Mouse (Mus musculus) midbrain, embryonic 12.5 days (tissue): ENCODE results near the gene Pde2a. TPM values are rescaled to one million over a fixed set of nuclear protein-coding genes. Genes with fewer than 3 reads are reported as not detected.
A peak's percentile ranks its signal among the peaks of the same experiment; 100 is the strongest.

ENCODE experiments used
- ATAC-seq: fragments of 200-750 bp; cut with Nextera tagmentation; 2 replicates; pipeline ENCODE4 v1.8.0; 2017; ENCODE audit warnings: low read depth, moderate TSS enrichment, moderate library complexity; ENCODE audit not compliant: low FRiP score
- H3K27ac ChIP-seq: fragments of 300-500 bp; sonication (generic); replicated peaks from 2 replicates; pipeline ENCODE4 v1.5.1; 2016; ENCODE audit warnings: mild to moderate bottlenecking
- H3K27me3 ChIP-seq: fragments of 300-500 bp; sonication (generic); 2 replicates; pipeline ENCODE4 v1.6.1; 2016; ENCODE audit warnings: mild to moderate bottlenecking
- H3K36me3 ChIP-seq: fragments of 300-500 bp; sonication (generic); 2 replicates; pipeline ENCODE4 v1.6.1; 2016
- H3K4me1 ChIP-seq: fragments of 300-500 bp; sonication (generic); 2 replicates; pipeline ENCODE4 v1.6.1; 2016
- H3K4me2 ChIP-seq: fragments of 300-500 bp; sonication (generic); replicated peaks from 2 replicates; pipeline ENCODE4 v1.6.1; 2016; ENCODE audit warnings: mild to moderate bottlenecking, moderate library complexity
- H3K4me3 ChIP-seq: fragments of 300-500 bp; sonication (generic); 2 replicates; pipeline ENCODE4 v1.5.1; 2016; ENCODE audit warnings: mild to moderate bottlenecking
- H3K9ac ChIP-seq: fragments of 300-500 bp; sonication (generic); replicated peaks from 2 replicates; pipeline ENCODE4 v1.6.1; 2016; ENCODE audit warnings: mild to moderate bottlenecking, moderate library complexity
- H3K9me3 ChIP-seq: fragments of 300-500 bp; sonication (generic); 2 replicates; pipeline ENCODE4 v1.6.1; 2016; ENCODE audit warnings: mild to moderate bottlenecking
- WGBS: fragments of 180-500 bp; shearing (Covaris S2); methylation state at CpG from one replicate; pipeline ENCODE4 v1.1.7; 2016; 5-methylcytosine and 5-hydroxymethylcytosine counted together
- polyA plus RNA-seq: library from polyadenylated mRNA; unstranded; fragments of >200 nt; fragmentation: Nextera tagmentation; extraction: Ambion mirVana; gene quantifications from 2 replicates; pipeline ENCODE4 v1.2.1, GENCODE M21; 2016

The Pde2a gene
- polyA plus RNA-seq, 1 experiment from 2014 or later: 16.1 TPM

- WGBS: 22% methylated on average over 8 of the region's 8 CpGs
- 0 out of 2 replicates have a peak, but pooled peaks cover 3% of the 10 kb centered on the region for H3K9me3 ChIP-seq
- no peak overlapping the region for H3K9ac ChIP-seq
- peaks cover 44% of the 10 kb centered on the region for H3K27me3 ChIP-seq
- H3K27ac ChIP-seq: no peak overlapping the region
- peaks cover 6% of the 10 kb centered on the region for H3K4me1 ChIP-seq
- no peak overlapping the region for H3K4me2 ChIP-seq
- H3K4me3 ChIP-seq: no peak overlapping the region
- no peak for ATAC-seq
- no peaks in the 10 kb centered on the region for H3K36me3 ChIP-seq
These were observed 81.9 kb downstream of the Pde2a start for GRCm38 (mm10) chr7:101503351-101503750.

- no peak overlapping the region for H3K4me3 ChIP-seq
- H3K4me2 ChIP-seq: no peak overlapping the region
- WGBS: 37% methylated on average over 7 of the region's 7 CpGs
- H3K27me3 ChIP-seq: peaks cover 44% of the 10 kb centered on the region
- H3K9ac ChIP-seq: no peak overlapping the region
- 0 out of 2 replicates have a peak, but pooled peaks cover 3% of the 10 kb centered on the region for H3K9me3 ChIP-seq
- peaks cover 6% of the 10 kb centered on the region for H3K4me1 ChIP-seq
- no peak overlapping the region for H3K27ac ChIP-seq
- H3K36me3 ChIP-seq: no peaks in the 10 kb centered on the region
- ATAC-seq: no peak
These were observed 82.3 kb downstream of the Pde2a start for GRCm38 (mm10) chr7:101503803-101504202.

GRCm38 (mm10) chr7:101504507-101504906 lies 83.0 kb downstream of the Pde2a start:
- Histone ChIP-seq H3K4me3 (peak overlapping the region; percentile 27), H3K4me2 (peak overlapping the region; percentile 52), H3K36me3 (no peaks in the 10 kb centered on the region), H3K4me1 (peaks cover 6% of the 10 kb centered on the region), H3K27me3 (peaks cover 44% of the 10 kb centered on the region), H3K9me3 (0 out of 2 replicates have a peak, but pooled peaks cover 3% of the 10 kb centered on the region), H3K27ac (no peak overlapping the region), H3K9ac (0 out of 2 replicates have a peak overlapping the region, but pooled peaks have one; percentile 28)
- peak; percentile 38; the same call in 1 of the 2 replicates for ATAC-seq
- 7% methylated on average over 24 of the region's 24 CpGs for WGBS

GRCm38 (mm10) chr7:101509212-101509611 lies 87.7 kb downstream of the Pde2a start:
- Histone ChIP-seq H3K9me3 (no peaks in the 10 kb centered on the region), H3K9ac (no peak overlapping the region), H3K36me3 (no peaks in the 10 kb centered on the region), H3K4me1 (peaks cover 10% of the 10 kb centered on the region), H3K4me2 (no peak overlapping the region), H3K27ac (no peak overlapping the region), H3K4me3 (no peak overlapping the region), H3K27me3 (peaks cover 23% of the 10 kb centered on the region)
- WGBS: 51% methylated on average over 2 of the region's 2 CpGs
- no peak for ATAC-seq

GRCm38 (mm10) chr7:101513655-101514054 lies 92.2 kb downstream of the Pde2a start:
- no peak for ATAC-seq
- no peak overlapping the region for H3K4me2 ChIP-seq
- WGBS: 78% methylated on average over 7 of the region's 7 CpGs
- no peak overlapping the region for H3K9ac ChIP-seq
- H3K36me3 ChIP-seq: no peaks in the 10 kb centered on the region
- no peak overlapping the region for H3K4me3 ChIP-seq
- H3K27ac ChIP-seq: no peak overlapping the region
- no peaks in the 10 kb centered on the region for H3K27me3 ChIP-seq
- no peaks in the 10 kb centered on the region for H3K9me3 ChIP-seq
- 0 out of 2 replicates have a peak, but pooled peaks cover 5% of the 10 kb centered on the region for H3K4me1 ChIP-seq

GRCm38 (mm10) chr7:101514768-101515167 lies 93.3 kb downstream of the Pde2a start:
- Histone ChIP-seq H3K4me1 (0 out of 2 replicates have a peak, but pooled peaks cover 5% of the 10 kb centered on the region), H3K9me3 (no peaks in the 10 kb centered on the region), H3K27ac (no peak overlapping the region), H3K36me3 (no peaks in the 10 kb centered on the region), H3K27me3 (no peaks in the 10 kb centered on the region), H3K9ac (no peak overlapping the region), H3K4me3 (no peak overlapping the region), H3K4me2 (no peak overlapping the region)
- peak; percentile 65; the same call in 1 of the 2 replicates for ATAC-seq
- 75% methylated on average over 6 of the region's 6 CpGs for WGBS

GRCm38 (mm10) chr7:101515295-101515694 lies 93.8 kb downstream of the Pde2a start:
- 0 out of 2 replicates have a peak, but pooled peaks cover 5% of the 10 kb centered on the region for H3K4me1 ChIP-seq
- no peaks in the 10 kb centered on the region for H3K9me3 ChIP-seq
- 0 out of 2 replicates have a peak, but pooled peaks have one; percentile 16 for ATAC-seq
- H3K9ac ChIP-seq: no peak overlapping the region
- 0 out of 2 replicates have a peak, but pooled peaks cover 3% of the 10 kb centered on the region for H3K27me3 ChIP-seq
- no peak overlapping the region for H3K27ac ChIP-seq
- H3K36me3 ChIP-seq: no peaks in the 10 kb centered on the region
- 58% methylated on average over 6 of the region's 6 CpGs for WGBS
- no peak overlapping the region for H3K4me3 ChIP-seq
- H3K4me2 ChIP-seq: no peak overlapping the region

GRCm38 (mm10) chr7:101516460-101516859 lies 95.0 kb downstream of the Pde2a start:
- H3K9me3 ChIP-seq: no peaks in the 10 kb centered on the region
- no peak overlapping the region for H3K9ac ChIP-seq
- H3K4me2 ChIP-seq: no peak overlapping the region
- H3K27me3 ChIP-seq: 0 out of 2 replicates have a peak, but pooled peaks cover 3% of the 10 kb centered on the region
- no peak overlapping the region for H3K27ac ChIP-seq
- H3K36me3 ChIP-seq: no peaks in the 10 kb centered on the region
- H3K4me3 ChIP-seq: no peak overlapping the region
- 73% methylated on average over 6 of the region's 6 CpGs for WGBS
- H3K4me1 ChIP-seq: 0 out of 2 replicates have a peak, but pooled peaks cover 5% of the 10 kb centered on the region
- ATAC-seq: no peak

- no peak overlapping the region for H3K4me3 ChIP-seq
- H3K36me3 ChIP-seq: no peaks in the 10 kb centered on the region
- H3K27me3 ChIP-seq: 0 out of 2 replicates have a peak, but pooled peaks cover 3% of the 10 kb centered on the region
- H3K4me2 ChIP-seq: no peak overlapping the region
- no peak overlapping the region for H3K9ac ChIP-seq
- WGBS: 85% methylated on average over 1 of the region's 1 CpGs
- no peaks in the 10 kb centered on the region for H3K9me3 ChIP-seq
- no peak for ATAC-seq
- no peak overlapping the region for H3K27ac ChIP-seq
- 0 out of 2 replicates have a peak, but pooled peaks cover 7% of the 10 kb centered on the region for H3K4me1 ChIP-seq
These were observed 100.2 kb downstream of the Pde2a start for GRCm38 (mm10) chr7:101521696-101522095.

- Histone ChIP-seq H3K9me3 (no peaks in the 10 kb centered on the region), H3K4me2 (no peak overlapping the region), H3K36me3 (no peaks in the 10 kb centered on the region), H3K27me3 (0 out of 2 replicates have a peak, but pooled peaks cover 3% of the 10 kb centered on the region), H3K4me1 (0 out of 2 replicates have a peak, but pooled peaks cover 7% of the 10 kb centered on the region), H3K4me3 (no peak overlapping the region), H3K27ac (no peak overlapping the region), H3K9ac (no peak overlapping the region)
- peak; percentile 62; the same call in 1 of the 2 replicates for ATAC-seq
- whole genome bisulfite sequencing: 51% methylated on average over 2 of the region's 2 CpGs
These were observed 101.7 kb downstream of the Pde2a start for GRCm38 (mm10) chr7:101523205-101523604.

- 79% methylated on average over 7 of the region's 7 CpGs for WGBS
- H3K36me3 ChIP-seq: no peaks in the 10 kb centered on the region
- no peak overlapping the region for H3K27ac ChIP-seq
- no peak overlapping the region for H3K9ac ChIP-seq
- H3K9me3 ChIP-seq: no peaks in the 10 kb centered on the region
- H3K4me3 ChIP-seq: no peak overlapping the region
- no peaks in the 10 kb centered on the region for H3K27me3 ChIP-seq
- H3K4me1 ChIP-seq: 0 out of 2 replicates have a peak, but pooled peaks cover 7% of the 10 kb centered on the region
- no peak for ATAC-seq
- no peak overlapping the region for H3K4me2 ChIP-seq
These were observed 105.0 kb downstream of the Pde2a start for GRCm38 (mm10) chr7:101526484-101526883.

GRCm38 (mm10) chr7:101534428-101534827 lies 112.9 kb downstream of the Pde2a start:
- ATAC-seq: no peak
- peaks cover 9% of the 10 kb centered on the region; the same call in 1 of the 2 replicates for H3K4me1 ChIP-seq
- H3K27ac ChIP-seq: no peak overlapping the region
- no peak overlapping the region for H3K4me2 ChIP-seq
- H3K9ac ChIP-seq: no peak overlapping the region
- H3K36me3 ChIP-seq: no peaks in the 10 kb centered on the region
- no peaks in the 10 kb centered on the region for H3K27me3 ChIP-seq
- H3K9me3 ChIP-seq: no peaks in the 10 kb centered on the region
- 39% methylated on average over 5 of the region's 5 CpGs for WGBS
- no peak overlapping the region for H3K4me3 ChIP-seq
